ENCODE assay signal across 8 mouse cellular contexts in genomic region chr7:110781231-110781711, GRCm38 (mm10). TPM values are rescaled to one million over a fixed set of nuclear protein-coding genes. Genes with fewer than 3 reads are reported as not detected.
A peak's percentile ranks its signal among the peaks of the same experiment; 100 is the strongest.
DNase-seq lines count a peak whose midpoint lies in the region; ATAC-seq and TF ChIP-seq lines count a peak whose summit lies in the region.

No protein-coding gene starts in this region.

- no peak overlapping the region for H3K4me3 ChIP-seq in heart, embryonic 12.5 days
- H3K4me3 ChIP-seq in embryonic facial prominence, embryonic 15.5 days (replicated peaks) = no peak overlapping the region
- peak overlapping the region; percentile 28 to 31; a peak in 3 of 4 replicates for H3K4me3 ChIP-seq in liver, embryonic 14.5 days (ENCODE audit: insufficient read depth in 1 of 2, low read depth in 2 of 2, low read length in 2 of 2)
- no peak overlapping the region for H3K4me3 ChIP-seq in stomach, postnatal 0 days (ENCODE audit: low read depth, low read length)

- DNase-seq in heart, postnatal 10 days = no peak
- DNase-seq in NIH3T3 (ENCODE audit: low read depth) = peak; percentile 57
- peak; percentile 67 to 78 (median 68) for DNase-seq in liver, embryonic 14.5 days (ENCODE audit: low read depth in 3 of 3, low spot score in 3 of 3)
- no peak for DNase-seq in stomach, postnatal 0 days (ENCODE audit: low spot score)
- DNase-seq in thymus, postnatal 25 days = no peak
- no peak for DNase-seq in thymus, postnatal 4 days

- no peak overlapping the region for H3K9ac ChIP-seq in heart, embryonic 12.5 days
- no peak overlapping the region for H3K9ac ChIP-seq in embryonic facial prominence, embryonic 15.5 days
- H3K9ac ChIP-seq in liver, embryonic 14.5 days (replicated peaks) = peak overlapping the region; percentile 44
- H3K9ac ChIP-seq in stomach, postnatal 0 days (ENCODE audit: low read length) = no peak overlapping the region

- H3K4me2 ChIP-seq in heart, embryonic 12.5 days = no peak overlapping the region
- no peak overlapping the region for H3K4me2 ChIP-seq in embryonic facial prominence, embryonic 15.5 days (replicated peaks)
- peak overlapping the region; percentile 93 for H3K4me2 ChIP-seq in liver, embryonic 14.5 days (ENCODE audit: low read depth)
- H3K4me2 ChIP-seq in stomach, postnatal 0 days (replicated peaks; ENCODE audit: low read depth) = no peak overlapping the region

- 0 out of 2 replicates have a peak, but pooled peaks cover 6% of the 10 kb centered on the region for H3K27me3 ChIP-seq in heart, embryonic 12.5 days (replicated peaks)
- H3K27me3 ChIP-seq in embryonic facial prominence, embryonic 15.5 days = no peaks in the 10 kb centered on the region
- no peaks in the 10 kb centered on the region for H3K27me3 ChIP-seq in liver, embryonic 14.5 days (ENCODE audit: control insufficient read depth, insufficient read depth, low read length)
- no peaks in the 10 kb centered on the region for H3K27me3 ChIP-seq in stomach, postnatal 0 days (ENCODE audit: control insufficient read depth, insufficient read depth, low read length)

- H3K4me1 ChIP-seq in heart, embryonic 12.5 days (replicated peaks) = peaks cover 42% of the 10 kb centered on the region
- H3K4me1 ChIP-seq in embryonic facial prominence, embryonic 15.5 days = peaks cover 66% of the 10 kb centered on the region
- H3K4me1 ChIP-seq in liver, embryonic 14.5 days (replicated peaks; ENCODE audit: control insufficient read depth in 2 of 2, insufficient read depth in 2 of 2, low read length in 1 of 2) = peaks cover 64 to 66% of the 10 kb centered on the region in 2 experiments
- H3K4me1 ChIP-seq in stomach, postnatal 0 days (replicated peaks; ENCODE audit: control insufficient read depth, insufficient read depth) = peaks cover 3% of the 10 kb centered on the region; the same call in 1 of the 2 replicates

- TF ChIP-seq EP300 in liver, embryonic 14.5 days (IDR thresholded peaks at IDR 0.05; ENCODE audit: low read depth) = no peak
- TF ChIP-seq EP300 in stomach, postnatal 0 days (optimal IDR thresholded peaks at IDR 0.05) = no peak

- H3K9me3 ChIP-seq in heart, embryonic 12.5 days (replicated peaks) = no peaks in the 10 kb centered on the region
- H3K9me3 ChIP-seq in embryonic facial prominence, embryonic 15.5 days (replicated peaks) = no peaks in the 10 kb centered on the region
- no peaks in the 10 kb centered on the region for H3K9me3 ChIP-seq in liver, embryonic 14.5 days (ENCODE audit: control insufficient read depth, low read length)
- no peaks in the 10 kb centered on the region for H3K9me3 ChIP-seq in stomach, postnatal 0 days (ENCODE audit: control insufficient read depth, low read length)

- TF ChIP-seq CTCF in liver, embryonic 14.5 days (IDR thresholded peaks at IDR 0.05; ENCODE audit: low read depth) = 0 out of 2 replicates have a peak, but pooled peaks have one; percentile 12
- TF ChIP-seq CTCF in stomach, postnatal 0 days (IDR thresholded peaks at IDR 0.05; ENCODE audit: low read depth) = no peak

- H3K27ac ChIP-seq in heart, embryonic 12.5 days (ENCODE audit: poor library complexity, severe bottlenecking) = no peak overlapping the region
- peak overlapping the region; percentile 79 for H3K27ac ChIP-seq in embryonic facial prominence, embryonic 15.5 days (replicated peaks)
- H3K27ac ChIP-seq in liver, embryonic 14.5 days = peak overlapping the region; percentile 92
- 0 out of 2 replicates have a peak overlapping the region, but pooled peaks have one; percentile 24 for H3K27ac ChIP-seq in stomach, postnatal 0 days (replicated peaks)

- intact Hi-C loops in heart, postnatal 10 days (cut with DNase I) = loop anchor here (10.0 kb wide), 1 partner anchor 226 kb away; no protein-coding TSS in a partner anchor

- H3K36me3 ChIP-seq in heart, embryonic 12.5 days = peaks cover 7% of the 10 kb centered on the region; the same call in 1 of the 2 replicates
- no peaks in the 10 kb centered on the region for H3K36me3 ChIP-seq in embryonic facial prominence, embryonic 15.5 days
- peaks cover 39% of the 10 kb centered on the region for H3K36me3 ChIP-seq in liver, embryonic 14.5 days (replicated peaks; ENCODE audit: control insufficient read depth, insufficient read depth, low read depth)
- no peaks in the 10 kb centered on the region; the same call in 1 of the 2 replicates for H3K36me3 ChIP-seq in stomach, postnatal 0 days (ENCODE audit: control insufficient read depth, insufficient read depth, low read length)

- WGBS in heart, embryonic 12.5 days = 70% methylated on average over 2 of the region's 2 CpGs
- WGBS in embryonic facial prominence, embryonic 15.5 days = 15% methylated on average over 2 of the region's 2 CpGs
- WGBS in liver, embryonic 14.5 days (ENCODE audit: insufficient replicate concordance) = 62% methylated on average over 2 of the region's 2 CpGs
- 51% methylated on average over 2 of the region's 2 CpGs for WGBS in stomach, postnatal 0 days

- ATAC-seq in heart, embryonic 12.5 days (ENCODE audit: insufficient number of reproducible peaks, low FRiP score) = peak; percentile 44; the same call in 1 of the 2 replicates
- ATAC-seq in embryonic facial prominence, embryonic 15.5 days (ENCODE audit: insufficient number of reproducible peaks, low FRiP score, low TSS enrichment, low read depth) = peak; percentile 67
- ATAC-seq in liver, embryonic 14.5 days (ENCODE audit: insufficient read depth) = peak; percentile 78
- ATAC-seq in stomach, postnatal 0 days (ENCODE audit: low FRiP score, low TSS enrichment) = no peak

RNA-seq across cellular contexts. Expression of gene Ampd3, which starts 13.3 kb away (rescaled TPM):
- 8.2 and 9.4 TPM in 2 replicates for polyA plus RNA-seq in heart, embryonic 12.5 days (2016; fragmentation: Nextera tagmentation; extraction: Ambion mirVana)
- 10 to 100 TPM; 37.7 to 39.2 TPM for total RNA-seq in heart, postnatal 10 days (2021)
- polyA plus RNA-seq in embryonic facial prominence, embryonic 15.5 days (2015; fragmentation: Nextera tagmentation; extraction: Ambion mirVana) = 10.6 and 11.1 TPM in 2 replicates
- 19.4 and 21.9 TPM in 2 replicates for polyA plus RNA-seq in liver, embryonic 14.5 days (2012; rRNA removed)
- 28.6 and 32.9 TPM in 2 replicates for polyA plus RNA-seq in liver, embryonic 14.5 days (2014; fragmentation: Nextera tagmentation; extraction: Ambion mirVana)
- 4.7 and 5.2 TPM in 2 replicates for polyA plus RNA-seq in stomach, postnatal 0 days (2015; fragmentation: Nextera tagmentation; extraction: Ambion mirVana)

Comparison
In these comparisons a context has a peak if more than half of its experiments do, and no peak if none do; other contexts are left out.
1. H3K4me3 ChIP-seq: peak in liver, embryonic 14.5 days (2 of 2); none in heart, embryonic 12.5 days (single experiment), embryonic facial prominence, embryonic 15.5 days (single experiment) and stomach, postnatal 0 days (single experiment).
2. DNase-seq: peak in NIH3T3 (single experiment) and liver, embryonic 14.5 days (3 of 3); none in heart, postnatal 10 days (0 of 2), stomach, postnatal 0 days (single experiment), thymus, postnatal 25 days (single experiment) and thymus, postnatal 4 days (single experiment).